Mouse (Mus musculus) adrenal gland, postnatal 25 days (tissue): ENCODE measurements at regions not wholly inside any gene's neighbourhood (a gene's known extent, or its start where the extent isn't known, plus 50 kb on each side); places are given as distances from the start of the nearest gene placed in this dataset.
"Not testable (repeated sequence)": the region's sequence is repeated elsewhere in the genome, so short reads cannot be mapped to it uniquely, and the experiment has no call there.

ENCODE experiments used
- DNase-seq: peaks from one replicate; pipeline ENCODE4 v3.0.0; 2021; ENCODE audit warnings: mixed read lengths

GRCm38 (mm10) chr19:3158149-3158548 is 124.6 kb upstream of the Mrpl21 start:
- DNase-seq: not testable (repeated sequence)

GRCm38 (mm10) chr19:3159346-3159745 is 123.4 kb upstream of the Mrpl21 start:
- no peak for DNase-seq

- DNase-seq: no peak
Measured at GRCm38 (mm10) chr19:3167683-3168082, 115.0 kb upstream of the Mrpl21 start.

GRCm38 (mm10) chr19:3182625-3183024 is 100.1 kb upstream of the Mrpl21 start:
- no peak for DNase-seq

GRCm38 (mm10) chr19:3192644-3193043 is 90.1 kb upstream of the Mrpl21 start:
- DNase-seq: no peak

GRCm38 (mm10) chr19:3204504-3204903 is 78.2 kb upstream of the Mrpl21 start:
- DNase-seq: peak; percentile 31

GRCm38 (mm10) chr19:3205406-3205805 is 77.3 kb upstream of the Mrpl21 start:
- not testable (repeated sequence) for DNase-seq

- DNase-seq: peak; percentile 29
Measured at GRCm38 (mm10) chr19:3208283-3208682, 74.4 kb upstream of the Mrpl21 start.
